Mouse (Mus musculus) kidney, adult 8-10 months (tissue): ENCODE measurements around the gene Bricd5.
A peak's percentile ranks its signal among the peaks of the same experiment; 100 is the strongest.

Experiments
- DNase-seq, 2 experiments: peaks; one replicate each; pipeline ENCODE4 v3.0.0; 2022

The Bricd5 gene

GRCm38 (mm10) chr17:24488186-24488661 is 14.5 kb downstream of the Bricd5 start, which contains the start of gene Caskin1:
Gene Caskin1 (plus strand): TSS chr17:24488601.
- no peak for DNase-seq

GRCm38 (mm10) chr17:24488662-24489264 is 15.1 kb downstream of the Bricd5 start:
- no peak for DNase-seq

GRCm38 (mm10) chr17:24489265-24490030 is 15.8 kb downstream of the Bricd5 start:
- no peak for DNase-seq

GRCm38 (mm10) chr17:24490399-24490798 is 16.7 kb downstream of the Bricd5 start:
- no peak for DNase-seq

DNA sequence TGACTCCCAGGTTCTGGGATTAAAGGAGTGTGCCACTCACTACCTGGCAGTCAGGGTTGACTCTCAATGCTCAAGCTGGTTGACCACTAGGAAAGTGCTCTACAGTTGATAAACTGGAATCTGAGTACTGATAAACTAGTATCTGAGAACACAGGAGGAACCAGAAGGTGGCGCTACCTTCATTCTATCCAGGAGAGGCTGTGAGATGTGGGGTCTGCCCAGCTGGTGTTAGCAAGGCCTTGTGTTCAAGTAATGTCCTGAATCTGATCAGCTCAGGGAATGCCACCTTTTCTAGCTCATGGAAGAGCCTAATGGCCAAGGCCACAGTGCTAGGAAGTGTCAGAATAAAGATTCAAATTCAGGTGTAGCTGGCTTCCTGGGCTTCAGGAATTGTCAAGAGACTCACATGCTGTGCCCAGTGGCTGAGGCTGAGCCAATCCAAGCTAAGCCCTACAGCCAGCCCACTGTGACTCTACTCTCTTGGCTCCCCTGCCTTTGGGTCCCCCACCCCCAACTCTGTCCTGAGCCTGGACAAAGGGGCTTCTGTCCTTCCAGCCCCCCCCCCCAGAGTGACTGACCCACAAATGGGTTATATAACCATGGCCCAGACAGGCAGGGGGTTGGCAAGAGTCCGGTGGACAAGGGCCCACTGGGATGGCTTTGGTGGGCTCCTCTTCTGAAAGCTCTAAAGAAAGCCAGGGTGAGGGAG is 21.1 kb downstream of the Bricd5 start:
- peak in 1 of 2 experiments; percentile 42 for DNase-seq

DNA sequence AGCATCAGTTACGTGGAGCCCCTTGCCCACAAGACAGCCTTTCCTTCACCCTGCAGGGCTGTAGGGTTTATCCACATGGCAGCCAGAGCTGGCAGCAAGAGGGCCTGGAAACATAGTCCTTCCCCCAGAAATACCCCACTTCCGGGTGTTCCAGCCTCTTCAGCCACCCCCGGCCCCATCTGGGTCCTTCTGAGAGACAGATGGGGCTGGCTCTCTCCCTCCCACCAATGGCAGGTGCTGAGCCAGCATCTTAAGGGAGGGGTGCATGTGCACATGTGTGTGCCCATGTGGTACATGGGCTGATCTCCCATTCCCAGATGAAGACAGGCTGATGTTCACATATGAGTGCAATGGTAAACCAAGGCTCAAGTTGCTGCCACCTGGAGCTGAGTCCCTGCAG is 21.8 kb downstream of the Bricd5 start:
- DNase-seq = no peak

- no peak for DNase-seq
Observed at GRCm38 (mm10) chr17:24496026-24496425, 22.3 kb downstream of the Bricd5 start.

DNA sequence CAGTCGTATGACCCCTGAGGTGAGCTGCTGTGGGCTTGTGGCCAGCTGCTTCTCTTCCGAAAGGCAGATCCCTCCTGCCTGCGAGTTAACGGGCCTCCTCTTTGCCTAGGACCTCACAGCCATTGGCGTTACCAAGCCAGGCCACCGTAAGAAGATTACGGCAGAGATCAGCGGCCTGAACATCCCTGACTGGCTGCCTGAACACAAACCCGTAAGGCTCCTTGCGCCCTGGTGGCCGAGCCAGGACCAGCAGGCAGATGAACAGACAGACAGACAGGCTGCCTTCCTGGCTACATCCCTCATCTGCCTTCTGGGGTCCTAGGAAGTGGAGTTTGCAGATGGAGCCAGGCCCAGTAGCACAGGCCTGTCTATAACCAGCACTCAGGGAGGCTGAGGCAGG is 28.5 kb downstream of the Bricd5 start:
- DNase-seq = no peak

DNA sequence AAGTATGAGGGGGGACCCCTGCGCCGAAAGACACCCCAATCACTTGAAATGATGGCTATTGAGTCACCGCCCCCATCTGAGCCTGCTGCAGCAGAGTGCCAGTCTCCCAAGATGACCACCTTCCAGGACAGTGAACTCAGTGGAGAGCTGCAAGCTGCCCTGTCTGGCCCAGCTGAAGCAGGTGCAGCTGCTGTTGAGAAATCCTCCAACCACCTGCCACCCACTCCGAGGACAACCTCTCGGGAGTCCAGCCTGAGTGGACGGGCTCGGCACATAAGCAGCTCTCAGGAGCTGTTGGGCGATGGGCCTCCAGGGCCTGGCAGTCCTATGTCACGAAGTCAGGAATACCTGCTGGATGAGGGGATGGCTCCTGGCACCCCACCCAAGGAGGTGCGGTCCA is 30.4 kb downstream of the Bricd5 start:
- DNase-seq = no peak

GRCm38 (mm10) chr17:24505286-24505955 is 31.7 kb downstream of the Bricd5 start:
- DNase-seq = no peak

GRCm38 (mm10) chr17:24506332-24507070 is 32.8 kb downstream of the Bricd5 start:
- no peak for DNase-seq

- no peak for DNase-seq
Observed at GRCm38 (mm10) chr17:24507129-24507664, 33.5 kb downstream of the Bricd5 start.

- DNase-seq = no peak
Observed at GRCm38 (mm10) chr17:24507806-24508460, 34.2 kb downstream of the Bricd5 start.

GRCm38 (mm10) chr17:24513609-24514008 is 39.9 kb downstream of the Bricd5 start:
- DNase-seq = peak; percentile 33 to 69

- peak in 1 of 2 experiments; percentile 13 for DNase-seq
Observed at GRCm38 (mm10) chr17:24514270-24515257, 40.9 kb downstream of the Bricd5 start.

DNA sequence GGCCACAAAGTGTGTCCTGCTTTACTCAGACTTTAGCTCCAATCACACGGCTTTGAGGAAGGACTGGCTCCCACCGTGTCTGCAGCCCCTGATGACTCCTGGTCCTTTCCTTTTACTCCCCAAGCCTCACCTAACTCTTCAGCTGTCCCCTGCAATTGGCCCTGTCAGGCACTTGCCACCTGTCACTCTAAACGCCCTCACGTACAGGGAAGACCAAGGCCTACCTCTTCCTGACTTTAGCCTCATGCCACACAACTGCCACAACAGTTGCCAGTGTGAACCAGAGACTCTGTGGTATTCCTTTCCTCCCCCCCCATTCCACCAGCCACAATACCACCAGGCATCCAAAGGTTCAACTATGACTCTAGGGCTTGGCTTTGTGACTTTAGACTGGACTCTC is 46.8 kb downstream of the Bricd5 start:
- DNase-seq = no peak

- DNase-seq = no peak
Observed at GRCm38 (mm10) chr17:24524734-24525133, 51.0 kb downstream of the Bricd5 start.
